16 mouse cellular contexts compared by ENCODE assay signal in genomic region chr2:32440632-32441031, GRCm38 (mm10). TPM values are rescaled to one million over a fixed set of nuclear protein-coding genes. Genes with fewer than 3 reads are reported as not detected.
A peak's percentile ranks its signal among the peaks of the same experiment; 100 is the strongest.
DNase-seq lines count a peak whose midpoint lies in the region; ATAC-seq and TF ChIP-seq lines count a peak whose summit lies in the region.
"Had no signal": no experiment of that assay in that cellular context is flagged by ENCODE, and none has a peak within 500 bp of the region (broad histone marks: within the 10 kb centered on the region; RNA-seq: fewer than 3 reads in every experiment).

No protein-coding gene starts in this region.

- no peak for TF ChIP-seq POLR2A in heart, adult 2 months (IDR thresholded peaks at IDR 0.05; ENCODE audit: insufficient read depth, low read depth, low read length)
- TF ChIP-seq POLR2A in liver, adult 2 months (IDR thresholded peaks at IDR 0.05; ENCODE audit: extremely low read depth, insufficient read depth, low read length), result no peak

- peaks cover 12% of the 10 kb centered on the region for H3K4me1 ChIP-seq in heart, adult 2 months (ENCODE audit: control insufficient read depth, insufficient read depth, low read length)
- peaks cover 29% of the 10 kb centered on the region for H3K4me1 ChIP-seq in liver, adult 2 months (ENCODE audit: control insufficient read depth, insufficient read depth, low read length)
- peaks cover 48% of the 10 kb centered on the region for H3K4me1 ChIP-seq in liver, embryonic 12.5 days
- peaks cover 20% of the 10 kb centered on the region for H3K4me1 ChIP-seq in intestine, postnatal 0 days (replicated peaks; ENCODE audit: control insufficient read depth, insufficient read depth, low read length)

- TF ChIP-seq EP300 in heart, adult 2 months (IDR thresholded peaks at IDR 0.05; ENCODE audit: insufficient read depth, low read depth, low read length), result no peak

- no peak overlapping the region for H3K4me3 ChIP-seq in heart, adult 2 months
- no peak overlapping the region for H3K4me3 ChIP-seq in liver, adult 2 months (ENCODE audit: insufficient read depth, low read depth, low read length)
- no peak overlapping the region for H3K4me3 ChIP-seq in liver, embryonic 12.5 days
- no peak overlapping the region for H3K4me3 ChIP-seq in intestine, postnatal 0 days (ENCODE audit: low read depth, low read length)
- H3K4me3 ChIP-seq: hindbrain, embryonic 15.5 days; limb, embryonic 12.5 days had no signal

- H3K9ac ChIP-seq in heart, adult 2 months (ENCODE audit: low read depth, low read length), result no peak overlapping the region
- H3K9ac ChIP-seq in liver, adult 2 months (ENCODE audit: low read depth, low read length), result no peak overlapping the region
- no peak overlapping the region for H3K9ac ChIP-seq in liver, embryonic 12.5 days
- H3K9ac ChIP-seq in intestine, postnatal 0 days (ENCODE audit: low read depth, low read length), result no peak overlapping the region
- H3K9ac ChIP-seq: hindbrain, embryonic 15.5 days; limb, embryonic 12.5 days; neural tube, embryonic 12.5 days had no signal

- intact Hi-C loops in heart, adult 2 months (cut with DNase I), result no loop called here
- intact Hi-C loops in heart, postnatal 25 days (cut with DNase I), result no loop called here

- H3K27ac ChIP-seq in heart, adult 2 months, result peak overlapping the region; percentile 37; the same call in 1 of the 2 replicates
- no peak overlapping the region for H3K27ac ChIP-seq in liver, adult 2 months (replicated peaks; ENCODE audit: insufficient read depth, low read depth, low read length)
- no peak overlapping the region for H3K27ac ChIP-seq in liver, embryonic 12.5 days
- H3K27ac ChIP-seq in intestine, postnatal 0 days (ENCODE audit: low read depth, low read length), result peak overlapping the region; percentile 24
- H3K27ac ChIP-seq: limb, embryonic 12.5 days; neural tube, embryonic 12.5 days had no signal

- no peaks in the 10 kb centered on the region for H3K27me3 ChIP-seq in heart, adult 2 months (ENCODE audit: control insufficient read depth, insufficient read depth, low read length)
- no peaks in the 10 kb centered on the region for H3K27me3 ChIP-seq in liver, adult 2 months (ENCODE audit: control insufficient read depth, insufficient read depth, low read length)
- no peaks in the 10 kb centered on the region for H3K27me3 ChIP-seq in liver, embryonic 12.5 days (replicated peaks)
- no peaks in the 10 kb centered on the region for H3K27me3 ChIP-seq in intestine, postnatal 0 days (replicated peaks; ENCODE audit: control insufficient read depth, insufficient read depth, low read length)
- H3K27me3 ChIP-seq: hindbrain, embryonic 15.5 days; limb, embryonic 12.5 days; neural tube, embryonic 12.5 days had no signal

- peaks cover 6% of the 10 kb centered on the region for H3K36me3 ChIP-seq in heart, adult 2 months (ENCODE audit: control insufficient read depth, insufficient read depth, low read length)
- peaks cover 4% of the 10 kb centered on the region; the same call in 1 of the 2 replicates for H3K36me3 ChIP-seq in liver, adult 2 months (ENCODE audit: control insufficient read depth, insufficient read depth, low read length)
- peaks cover 11% of the 10 kb centered on the region; the same call in 1 of the 2 replicates for H3K36me3 ChIP-seq in liver, embryonic 12.5 days
- no peaks in the 10 kb centered on the region for H3K36me3 ChIP-seq in intestine, postnatal 0 days (ENCODE audit: control insufficient read depth, insufficient read depth)
- H3K36me3 ChIP-seq: hindbrain, embryonic 15.5 days had no signal

- WGBS in heart, adult 2 months, result 69% methylated on average over 1 of the region's 1 CpGs
- 37% methylated on average over 1 of the region's 1 CpGs for WGBS in liver, adult 2 months
- WGBS in liver, embryonic 12.5 days (ENCODE audit: insufficient replicate concordance), result 86% methylated on average over 1 of the region's 1 CpGs
- 14% methylated on average over 1 of the region's 1 CpGs for WGBS in intestine, postnatal 0 days

- H3K9me3 ChIP-seq in liver, embryonic 12.5 days (replicated peaks), result no peaks in the 10 kb centered on the region
- H3K9me3 ChIP-seq in intestine, postnatal 0 days (ENCODE audit: control insufficient read depth), result no peaks in the 10 kb centered on the region
- H3K9me3 ChIP-seq: hindbrain, embryonic 15.5 days; limb, embryonic 12.5 days; neural tube, embryonic 12.5 days had no signal

- H3K79me2 ChIP-seq in heart, adult 2 months (replicated peaks; ENCODE audit: control insufficient read depth, insufficient read depth, low read length), result no peaks in the 10 kb centered on the region; the same call in 1 of the 2 replicates
- H3K79me2 ChIP-seq in liver, adult 2 months (ENCODE audit: control insufficient read depth, insufficient read depth, low read length), result peaks cover 37% of the 10 kb centered on the region; the same call in 1 of the 2 replicates

- no peak for TF ChIP-seq CTCF in heart, adult 2 months (IDR thresholded peaks at IDR 0.05)
- no peak for TF ChIP-seq CTCF in liver, adult 2 months (IDR thresholded peaks at IDR 0.05; ENCODE audit: low read depth, low read length)
- no peak for TF ChIP-seq CTCF in intestine, postnatal 0 days (IDR thresholded peaks at IDR 0.05; ENCODE audit: low read depth)

- H3K4me2 ChIP-seq in liver, embryonic 12.5 days, result no peak overlapping the region
- peak overlapping the region; percentile 1; the same call in 1 of the 2 replicates for H3K4me2 ChIP-seq in intestine, postnatal 0 days (replicated peaks; ENCODE audit: low read depth)
- H3K4me2 ChIP-seq: hindbrain, embryonic 15.5 days; limb, embryonic 12.5 days; neural tube, embryonic 12.5 days had no signal

- no peak for ATAC-seq in liver, embryonic 12.5 days
- ATAC-seq in intestine, postnatal 0 days, result peak; percentile 89

- no peak for DNase-seq in heart, adult 2 months
- DNase-seq in heart, postnatal 25 days (ENCODE audit: low spot score), result no peak
- peak; percentile 45 for DNase-seq in liver, adult 2 months (ENCODE audit: extremely low read depth, low read depth, low spot score)
- DNase-seq in adipocyte (ENCODE audit: low spot score), result peak; percentile 61
- DNase-seq in gastrocnemius, adult 18-20 months (ENCODE audit: low spot score), result no peak
- no peak for DNase-seq in left cerebral cortex, adult 18-20 months (ENCODE audit: low spot score in 2 of 2)
- DNase-seq: adrenal gland, postnatal 10 days; cerebellum, adult 11-12 months; heart, adult 18-20 months; kidney, adult 9 months; right cerebral cortex, postnatal 25 days had no signal

RNA-seq across cellular contexts. Expression of gene Naif1, which starts 9.6 kb away (rescaled TPM):
- total RNA-seq in heart, adult 2 months (2021), result 1 to 10 TPM; 2.8 to 3.4 TPM
- 3.7 and 4.6 TPM in 2 replicates for polyA plus RNA-seq in heart, adult 2 months (2012; rRNA removed)
- total RNA-seq in heart, postnatal 25 days (2021), result 1 to 10 TPM; 3.4 to 4.2 TPM
- total RNA-seq in liver, adult 2 months (2014; rRNA removed), result 0.67 and 0.83 TPM in 2 replicates
- polyA plus RNA-seq in liver, adult 2 months (2012; rRNA removed), result 2.9 and 3.0 TPM in 2 replicates
- polyA plus RNA-seq in liver, embryonic 12.5 days (2016; fragmentation: Nextera tagmentation; extraction: Ambion mirVana), result 2.9 and 3.2 TPM in 2 replicates
- polyA plus RNA-seq in intestine, postnatal 0 days (2015; fragmentation: Nextera tagmentation; extraction: Ambion mirVana), result 2.9 and 3.2 TPM in 2 replicates
- total RNA-seq in gastrocnemius, adult 18-20 months (2021), result 1 to 10 TPM; 2.6 to 3.0 TPM
- 1 to 10 TPM; 3.7 to 4.6 TPM for total RNA-seq in left cerebral cortex, adult 18-20 months (2021)

RNA-seq across cellular contexts. Expression of gene Slc25a25, which starts 10.6 kb away (rescaled TPM):
- total RNA-seq in heart, adult 2 months (2021), result 10 to 100 TPM in 1 of 2 experiments, 1 to 10 TPM in 1; 8.5 to 10.1 TPM
- polyA plus RNA-seq in heart, adult 2 months (2012; rRNA removed), result 5.7 and 7.3 TPM in 2 replicates
- total RNA-seq in heart, postnatal 25 days (2021), result 1 to 10 TPM; 5.6 to 7.5 TPM
- 40.0 and 41.9 TPM in 2 replicates for total RNA-seq in liver, adult 2 months (2014; rRNA removed)
- 57.9 and 124 TPM in 2 replicates for polyA plus RNA-seq in liver, adult 2 months (2012; rRNA removed)
- polyA plus RNA-seq in liver, embryonic 12.5 days (2016; fragmentation: Nextera tagmentation; extraction: Ambion mirVana), result 11.4 and 11.9 TPM in 2 replicates
- polyA plus RNA-seq in intestine, postnatal 0 days (2015; fragmentation: Nextera tagmentation; extraction: Ambion mirVana), result 45.1 and 52.6 TPM in 2 replicates
- 100 to 1,000 TPM in 1 of 2 experiments, 10 to 100 TPM in 1; 47.6 to 217 TPM for total RNA-seq in gastrocnemius, adult 18-20 months (2021)
- 10 to 100 TPM; 67.5 to 72.1 TPM for total RNA-seq in left cerebral cortex, adult 18-20 months (2021)

RNA-seq across cellular contexts. Expression of gene Ptges2, which starts 44.9 kb away (rescaled TPM):
- total RNA-seq in heart, adult 2 months (2021), result 10 to 100 TPM; 58.6 to 68.2 TPM
- polyA plus RNA-seq in heart, adult 2 months (2012; rRNA removed), result 68.8 and 98.5 TPM in 2 replicates
- total RNA-seq in heart, postnatal 25 days (2021), result 10 to 100 TPM; 78.1 to 81.2 TPM
- total RNA-seq in liver, adult 2 months (2014; rRNA removed), result 22.6 and 30.7 TPM in 2 replicates
- 24.4 and 25.5 TPM in 2 replicates for polyA plus RNA-seq in liver, adult 2 months (2012; rRNA removed)
- 19.3 and 21.1 TPM in 2 replicates for polyA plus RNA-seq in liver, embryonic 12.5 days (2016; fragmentation: Nextera tagmentation; extraction: Ambion mirVana)
- 47.3 and 49.4 TPM in 2 replicates for polyA plus RNA-seq in intestine, postnatal 0 days (2015; fragmentation: Nextera tagmentation; extraction: Ambion mirVana)
- total RNA-seq in gastrocnemius, adult 18-20 months (2021), result 10 to 100 TPM; 37.1 to 43.0 TPM
- 10 to 100 TPM; 49.5 to 51.2 TPM for total RNA-seq in left cerebral cortex, adult 18-20 months (2021)

RNA-seq across cellular contexts. Expression of gene Lcn2, which starts 52.6 kb away (rescaled TPM):
- total RNA-seq in heart, adult 2 months (2021), result 1 to 10 TPM; 4.1 to 6.9 TPM
- polyA plus RNA-seq in heart, adult 2 months (2012; rRNA removed), result 6.6 and 11.3 TPM in 2 replicates
- total RNA-seq in heart, postnatal 25 days (2021), result 1 to 10 TPM; 3.1 to 3.6 TPM
- total RNA-seq in liver, adult 2 months (2014; rRNA removed), result 2.1 and 10.0 TPM in 2 replicates
- 29.3 and 45.5 TPM in 2 replicates for polyA plus RNA-seq in liver, adult 2 months (2012; rRNA removed)
- polyA plus RNA-seq in liver, embryonic 12.5 days (2016; fragmentation: Nextera tagmentation; extraction: Ambion mirVana), result 15.2 and 17.7 TPM in 2 replicates
- polyA plus RNA-seq in intestine, postnatal 0 days (2015; fragmentation: Nextera tagmentation; extraction: Ambion mirVana), result 4.8 and 5.4 TPM in 2 replicates
- total RNA-seq in gastrocnemius, adult 18-20 months (2021), result 1 to 10 TPM; 1.4 to 4.8 TPM
- total RNA-seq in left cerebral cortex, adult 18-20 months (2021), result under 1 TPM; 0.77 to 0.84 TPM

RNA-seq across cellular contexts. Expression of gene 1110008P14Rik, which starts 58.9 kb away (rescaled TPM):
- 10 to 100 TPM; 39.6 to 44.8 TPM for total RNA-seq in heart, adult 2 months (2021)
- polyA plus RNA-seq in heart, adult 2 months (2012; rRNA removed), result 129 and 132 TPM in 2 replicates
- total RNA-seq in heart, postnatal 25 days (2021), result 10 to 100 TPM; 47.7 to 49.6 TPM
- total RNA-seq in liver, adult 2 months (2014; rRNA removed), result 25.8 and 32.5 TPM in 2 replicates
- polyA plus RNA-seq in liver, adult 2 months (2012; rRNA removed), result 103 and 144 TPM in 2 replicates
- polyA plus RNA-seq in liver, embryonic 12.5 days (2016; fragmentation: Nextera tagmentation; extraction: Ambion mirVana), result 36.2 and 40.6 TPM in 2 replicates
- 95.0 and 100 TPM in 2 replicates for polyA plus RNA-seq in intestine, postnatal 0 days (2015; fragmentation: Nextera tagmentation; extraction: Ambion mirVana)
- 10 to 100 TPM; 42.6 to 47.1 TPM for total RNA-seq in gastrocnemius, adult 18-20 months (2021)
- total RNA-seq in left cerebral cortex, adult 18-20 months (2021), result 100 to 1,000 TPM; 283 to 350 TPM

Comparison
In these comparisons a context has a peak if more than half of its experiments do, and no peak if none do; other contexts are left out.
1. DNase-seq: peak in liver, adult 2 months (single experiment) and adipocyte (single experiment); none in heart, adult 2 months (0 of 2), heart, postnatal 25 days (single experiment), gastrocnemius, adult 18-20 months (single experiment) and left cerebral cortex, adult 18-20 months (0 of 2).
2. H3K27ac ChIP-seq: peak in heart, adult 2 months (single experiment) and intestine, postnatal 0 days (single experiment); none in liver, adult 2 months (single experiment) and liver, embryonic 12.5 days (single experiment).